Mouse (Mus musculus): Measurements from ENCODE around the gene Gga1. TPM values are rescaled to one million over a fixed set of nuclear protein-coding genes. Genes with fewer than 3 reads are reported as not detected.

Gene Gga1
- polyA plus RNA-seq, 1 experiment from 2014 or later = 51.0 TPM

DNA sequence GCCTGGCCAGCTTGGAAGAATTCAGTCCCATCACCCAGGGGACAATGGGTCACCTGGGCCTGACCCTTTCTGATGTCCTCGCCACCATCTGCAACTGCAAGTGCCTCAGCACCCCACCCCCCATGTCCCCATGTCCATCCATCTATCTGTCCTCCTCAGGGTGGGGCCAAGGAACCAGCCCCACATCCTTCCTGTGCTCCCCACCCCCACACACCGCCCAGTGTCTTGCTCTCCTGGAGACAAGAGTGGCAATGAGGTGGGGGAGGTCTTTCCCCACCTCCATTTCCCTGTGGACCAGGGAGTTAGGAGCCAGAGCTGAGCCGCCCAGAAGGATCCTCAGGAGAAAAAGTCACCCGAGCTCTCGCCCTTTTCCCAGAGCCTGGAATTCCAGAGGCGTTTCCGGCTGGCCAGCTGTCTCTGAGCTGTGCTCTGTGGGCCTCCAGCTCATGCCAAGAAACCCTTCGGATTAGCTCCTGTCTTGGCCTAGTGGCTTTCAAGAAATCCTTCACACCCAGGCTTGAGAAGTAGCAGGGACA lies 40.8 kb upstream of the Gga1 start:
- H3K4me2 ChIP-seq = no peak overlapping the region
- 31% methylated on average over 8 of the region's 8 CpGs for WGBS
- H3K9me3 ChIP-seq = no peaks in the 10 kb centered on the region
- H3K4me1 ChIP-seq (replicated peaks) = peaks cover 74% of the 10 kb centered on the region
- no peak overlapping the region for H3K4me3 ChIP-seq
- H3K9ac ChIP-seq = no peak overlapping the region
- H3K36me3 ChIP-seq = no peaks in the 10 kb centered on the region
- H3K27ac ChIP-seq (replicated peaks) = peak overlapping the region; percentile 74
- no peak for ATAC-seq (ENCODE audit: low read depth)
- peaks cover 3% of the 10 kb centered on the region for H3K27me3 ChIP-seq

DNA sequence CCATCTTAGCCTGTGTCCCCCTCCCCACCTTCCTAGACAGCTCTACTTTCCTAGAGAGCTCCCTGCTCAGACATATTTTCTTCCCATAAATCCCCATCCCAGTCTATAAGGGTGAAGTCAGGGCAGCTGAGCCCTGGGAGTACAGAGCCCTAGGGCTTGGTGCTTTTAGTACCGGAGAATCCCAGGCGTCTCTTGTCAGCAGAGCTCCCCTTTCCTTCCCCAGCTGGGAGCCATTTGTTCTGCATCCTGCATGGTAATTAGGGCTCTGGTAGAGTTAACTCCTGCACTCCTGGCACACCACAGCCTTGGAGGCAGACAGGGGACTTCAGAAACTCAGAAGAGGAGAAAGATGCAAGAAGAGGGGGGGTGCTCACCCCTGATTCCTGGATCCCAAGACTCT lies 37.2 kb upstream of the Gga1 start:
- 0% methylated on average over 2 of the region's 2 CpGs for WGBS
- Histone ChIP-seq H3K9ac (peak overlapping the region; percentile 46; the same call in 1 of the 2 replicates), H3K9me3 (no peaks in the 10 kb centered on the region), H3K27me3 (peaks cover 39% of the 10 kb centered on the region), H3K4me3 (no peak overlapping the region), H3K4me1 (replicated peaks) (peaks cover 80% of the 10 kb centered on the region), H3K4me2 (peak overlapping the region; percentile 4; the same call in 1 of the 2 replicates), H3K36me3 (no peaks in the 10 kb centered on the region), H3K27ac (replicated peaks) (peak overlapping the region; percentile 84)
- ATAC-seq (ENCODE audit: low read depth) = peak; percentile 64

DNA sequence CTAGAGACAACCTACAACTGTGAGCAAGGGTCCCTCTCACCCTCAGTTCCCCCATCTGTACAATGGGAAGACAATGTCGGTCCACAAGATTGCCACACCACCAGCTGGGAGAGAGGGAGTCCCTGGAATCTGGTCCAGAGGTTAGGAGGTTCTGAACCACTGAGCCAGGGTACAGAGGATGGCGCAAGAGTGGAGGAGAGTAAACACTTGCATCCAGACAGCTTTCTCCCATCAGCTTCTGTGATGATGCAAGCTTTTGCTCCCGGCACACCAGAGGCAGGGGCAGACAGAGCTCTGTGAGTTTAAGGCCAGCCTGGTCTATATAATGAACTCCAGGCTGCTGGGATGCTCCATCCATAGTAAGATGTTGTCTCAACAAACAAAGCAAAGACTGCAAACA lies 36.7 kb upstream of the Gga1 start:
- 60% methylated on average over 3 of the region's 3 CpGs for WGBS
- Histone ChIP-seq H3K27ac (replicated peaks) (peak overlapping the region; percentile 84), H3K4me2 (no peak overlapping the region), H3K9me3 (no peaks in the 10 kb centered on the region), H3K4me1 (replicated peaks) (peaks cover 80% of the 10 kb centered on the region), H3K36me3 (no peaks in the 10 kb centered on the region), H3K4me3 (no peak overlapping the region), H3K27me3 (peaks cover 39% of the 10 kb centered on the region), H3K9ac (peak overlapping the region; percentile 26; the same call in 1 of the 2 replicates)
- ATAC-seq (ENCODE audit: low read depth) = no peak; the same call in 1 of the 2 replicates

DNA sequence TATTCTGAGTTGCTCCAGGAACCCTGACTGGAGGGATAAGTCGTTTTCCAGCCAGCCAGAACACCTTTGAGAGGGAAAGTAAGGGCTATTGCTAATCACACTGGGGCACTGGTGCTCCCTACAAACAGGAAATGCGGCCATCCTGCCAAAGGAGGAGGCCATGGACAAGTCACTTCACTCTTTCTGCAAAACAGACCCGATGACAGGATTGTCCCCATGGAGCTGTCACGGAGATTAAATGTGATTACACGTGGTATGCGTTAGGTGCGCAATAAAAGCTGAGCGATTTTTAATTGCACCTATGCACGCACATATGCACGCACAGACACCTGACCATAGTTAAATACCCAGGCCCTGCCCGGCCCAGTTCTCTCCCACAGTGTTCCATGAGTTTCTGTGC lies 36.2 kb upstream of the Gga1 start:
- H3K27ac ChIP-seq (replicated peaks) = peak overlapping the region; percentile 84
- peaks cover 80% of the 10 kb centered on the region for H3K4me1 ChIP-seq (replicated peaks)
- WGBS = 31% methylated on average over 11 of the region's 11 CpGs
- no peaks in the 10 kb centered on the region for H3K9me3 ChIP-seq
- H3K4me2 ChIP-seq = no peak overlapping the region
- peaks cover 39% of the 10 kb centered on the region for H3K27me3 ChIP-seq
- H3K36me3 ChIP-seq = no peaks in the 10 kb centered on the region
- no peak overlapping the region for H3K4me3 ChIP-seq
- H3K9ac ChIP-seq = peak overlapping the region; percentile 26; the same call in 1 of the 2 replicates
- no peak for ATAC-seq (ENCODE audit: low read depth)

DNA sequence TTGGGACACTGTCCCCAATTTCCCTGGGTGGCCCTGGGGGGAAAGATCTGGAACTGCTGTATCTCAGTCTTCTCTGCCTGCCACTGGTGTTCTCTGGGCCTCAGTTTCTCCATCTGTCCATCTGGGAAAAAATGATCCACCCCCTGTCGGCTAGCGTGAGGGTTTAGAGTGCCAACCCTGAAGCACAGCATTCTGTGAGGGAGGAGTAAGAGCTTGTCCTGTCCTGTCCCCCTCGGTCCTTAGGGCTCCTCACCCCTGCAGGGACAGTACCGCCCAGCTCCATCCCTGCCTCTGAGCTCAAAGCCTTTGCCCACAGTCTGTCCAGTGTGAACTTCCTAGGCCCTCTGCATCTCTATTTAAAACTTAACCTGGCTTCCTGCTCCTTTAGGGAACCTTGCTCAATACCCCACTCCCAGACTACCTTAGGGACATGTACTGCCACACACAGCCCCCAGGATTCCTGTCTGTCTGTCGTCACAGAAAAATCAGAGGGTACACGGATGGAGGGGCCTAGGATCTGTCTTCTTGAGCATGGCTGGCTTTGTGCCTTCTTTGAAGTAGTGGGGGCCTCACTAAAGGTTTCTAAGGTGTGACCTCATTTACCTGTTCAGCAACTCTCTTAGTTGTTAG lies 35.7 kb upstream of the Gga1 start:
- peaks cover 78% of the 10 kb centered on the region for H3K4me1 ChIP-seq (replicated peaks)
- no peaks in the 10 kb centered on the region for H3K9me3 ChIP-seq
- H3K27me3 ChIP-seq = peaks cover 39% of the 10 kb centered on the region
- no peak overlapping the region for H3K4me3 ChIP-seq
- WGBS = 46% methylated on average over 6 of the region's 6 CpGs
- H3K4me2 ChIP-seq = no peak overlapping the region
- peak overlapping the region; percentile 84; the same call in 1 of the 2 replicates for H3K27ac ChIP-seq (replicated peaks)
- 0 out of 2 replicates have a peak overlapping the region, but pooled peaks have one; percentile 26 for H3K9ac ChIP-seq
- no peaks in the 10 kb centered on the region for H3K36me3 ChIP-seq
- ATAC-seq (ENCODE audit: low read depth) = no peak

DNA sequence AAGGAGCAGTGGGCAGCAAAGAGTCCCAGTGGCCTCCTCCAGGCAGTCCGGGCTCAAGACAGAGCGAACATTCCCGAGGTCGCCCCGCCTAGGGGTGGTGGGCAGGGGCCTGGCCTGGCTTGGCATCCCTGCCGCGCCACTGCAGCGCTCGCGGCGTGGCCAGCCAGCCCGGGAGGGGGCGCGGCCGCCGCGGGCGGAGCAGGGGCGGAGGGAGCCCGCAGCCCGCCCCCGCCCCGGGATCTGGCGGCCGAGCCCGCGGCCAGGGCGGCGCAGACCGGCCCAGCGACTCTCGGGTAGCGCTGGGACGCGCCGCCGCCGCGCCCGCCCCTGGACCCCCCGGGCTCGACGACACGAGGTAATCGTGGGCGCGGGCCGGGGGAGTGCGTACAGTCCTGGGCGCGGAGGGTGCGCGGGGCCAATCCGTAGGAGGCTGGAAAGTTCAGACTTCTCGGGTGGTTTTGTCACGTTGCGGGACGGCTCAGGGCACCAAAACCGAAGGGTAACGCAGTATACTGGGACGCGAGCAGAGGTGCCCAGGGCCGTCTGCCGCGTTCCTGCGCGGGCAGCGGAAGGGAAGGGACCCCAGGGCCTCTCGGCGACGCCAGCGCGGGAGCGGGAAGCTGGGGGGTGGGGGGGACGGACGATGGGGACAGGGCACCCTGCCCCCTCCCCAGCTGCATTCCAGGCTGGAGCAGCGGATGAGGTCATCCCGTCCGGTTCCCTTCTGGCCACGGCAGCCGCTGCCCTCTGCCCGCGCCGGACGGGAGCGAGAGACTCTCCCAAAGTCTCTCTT lies 34.4 kb upstream of the Gga1 start, which contains the start of gene Cdc42ep1:
Cdc42ep1 (plus strand) TSS at position 254 of the 793 bp plus-strand sequence.
- ATAC-seq (ENCODE audit: low read depth) = peak; percentile 16; the same call in 1 of the 2 replicates

DNA sequence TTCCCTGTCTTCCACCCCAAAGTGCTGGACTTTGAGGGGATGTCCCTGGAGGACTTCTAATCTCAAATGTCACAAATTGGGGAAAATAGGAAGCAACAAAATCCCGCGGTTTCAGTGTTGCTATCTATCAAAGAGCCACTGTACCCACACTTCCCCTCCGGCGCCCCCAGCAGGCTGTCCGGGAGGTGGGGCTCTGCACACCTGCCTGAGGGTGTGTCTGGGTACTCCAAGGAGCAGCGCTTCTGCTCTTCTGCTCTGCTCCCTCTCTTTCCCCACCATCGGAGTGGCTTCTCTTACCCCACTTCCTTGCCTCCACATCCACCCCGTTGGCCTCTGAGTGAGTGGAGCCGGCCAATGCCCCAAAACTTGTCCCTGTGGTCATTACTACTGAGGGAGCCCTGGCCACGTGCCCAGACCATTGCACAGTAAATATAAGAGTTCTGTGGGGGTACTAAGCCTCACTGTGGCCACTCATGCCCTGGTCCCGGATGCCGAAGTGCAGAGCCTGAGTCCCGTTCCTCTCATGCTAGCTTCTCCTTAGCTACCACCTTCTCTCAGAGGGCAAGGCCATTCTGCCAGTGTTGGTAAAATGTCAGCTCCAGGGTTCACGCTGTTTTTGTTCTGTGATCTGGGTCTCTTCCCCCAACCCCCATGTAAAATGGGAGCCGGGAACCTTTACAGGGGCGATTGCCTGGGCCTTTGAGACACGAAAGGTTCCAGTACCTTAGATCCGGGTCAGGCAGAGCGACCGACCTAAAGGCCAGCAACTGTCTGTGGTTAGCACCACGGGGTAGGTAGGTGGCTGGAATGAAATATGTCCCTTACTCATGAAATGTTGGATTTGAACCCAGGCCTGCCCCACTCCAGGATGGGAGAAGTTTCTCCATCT lies 33.2 kb upstream of the Gga1 start:
- 40% methylated on average over 21 of the region's 21 CpGs for WGBS
- no peaks in the 10 kb centered on the region for H3K9me3 ChIP-seq
- H3K4me3 ChIP-seq = peak overlapping the region; percentile 46
- no peaks in the 10 kb centered on the region for H3K36me3 ChIP-seq
- H3K27ac ChIP-seq (replicated peaks) = no peak overlapping the region
- peak overlapping the region; percentile 70 for H3K4me2 ChIP-seq
- peaks cover 73% of the 10 kb centered on the region for H3K4me1 ChIP-seq (replicated peaks)
- H3K27me3 ChIP-seq = peaks cover 39% of the 10 kb centered on the region
- peak overlapping the region; percentile 74 for H3K9ac ChIP-seq
- ATAC-seq (ENCODE audit: low read depth) = no peak

More for the DNA sequence above, 34.4 kb upstream of the Gga1 start, which contains the start of gene Cdc42ep1:
- WGBS = 1% methylated on average over 83 of the region's 86 CpGs
- Histone ChIP-seq H3K9ac (peak within 1 kb of the TSS; percentile 74), H3K4me3 (peak within 1 kb of the TSS; percentile 46), H3K27me3 (peaks cover 39% of the 10 kb centered on the region), H3K4me1 (replicated peaks) (peaks cover 75% of the 10 kb centered on the region), H3K4me2 (peak within 1 kb of the TSS; percentile 70), H3K27ac (replicated peaks) (peak within 1 kb of the TSS; percentile 62; the same call in 1 of the 2 replicates), H3K9me3 (no peaks in the 10 kb centered on the region), H3K36me3 (no peaks in the 10 kb centered on the region)

DNA sequence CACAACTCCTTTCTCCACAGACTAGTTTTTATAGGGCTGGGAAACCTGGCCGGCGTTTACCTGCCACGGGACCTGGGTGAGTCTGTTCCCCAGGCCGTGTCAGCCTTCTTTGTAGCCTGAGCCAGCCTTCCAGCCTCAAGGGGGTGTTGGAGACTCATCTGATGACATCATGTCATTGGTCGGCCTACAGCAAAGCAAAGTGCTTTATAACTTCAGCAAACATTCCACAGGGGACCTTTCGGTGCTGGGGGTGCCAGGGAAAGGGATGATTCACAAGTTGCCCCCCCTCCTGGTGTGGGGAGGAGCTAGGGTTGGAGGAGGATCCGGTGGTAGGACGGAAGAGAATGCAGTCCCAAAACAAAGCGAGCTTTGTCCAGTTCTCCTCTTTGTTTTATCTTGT lies 32.2 kb upstream of the Gga1 start:
- Histone ChIP-seq H3K9ac (no peak overlapping the region), H3K4me1 (replicated peaks) (peaks cover 63% of the 10 kb centered on the region), H3K36me3 (no peaks in the 10 kb centered on the region), H3K9me3 (no peaks in the 10 kb centered on the region), H3K4me2 (peak overlapping the region; percentile 70), H3K27me3 (peaks cover 39% of the 10 kb centered on the region), H3K27ac (replicated peaks) (no peak overlapping the region), H3K4me3 (0 out of 2 replicates have a peak overlapping the region, but pooled peaks have one; percentile 46)
- WGBS = 22% methylated on average over 9 of the region's 9 CpGs
- no peak for ATAC-seq (ENCODE audit: low read depth)

DNA sequence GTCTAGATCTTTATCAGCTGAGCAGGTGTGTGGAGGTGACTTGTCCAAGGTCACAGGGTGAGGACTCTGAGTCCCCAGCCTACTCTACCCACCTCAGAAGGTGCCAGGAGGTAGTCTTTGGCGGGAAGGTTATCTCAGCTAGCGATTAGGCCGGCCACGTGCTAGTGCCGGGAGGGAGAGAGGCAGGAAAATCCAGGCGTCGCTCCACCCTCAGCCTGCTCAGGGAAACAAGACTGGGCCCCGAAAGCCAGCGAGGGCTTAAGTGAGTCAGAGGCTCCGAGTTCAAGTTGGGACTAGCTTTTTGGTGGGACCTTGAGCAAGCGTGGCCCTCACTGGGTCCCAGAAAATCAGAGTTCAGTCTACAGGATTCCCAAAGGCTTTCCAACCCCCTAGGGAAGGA lies 31.7 kb upstream of the Gga1 start:
- WGBS = 70% methylated on average over 11 of the region's 11 CpGs
- Histone ChIP-seq H3K4me3 (no peak overlapping the region), H3K27ac (replicated peaks) (no peak overlapping the region), H3K36me3 (no peaks in the 10 kb centered on the region), H3K9ac (0 out of 2 replicates have a peak overlapping the region, but pooled peaks have one; percentile 22), H3K27me3 (peaks cover 39% of the 10 kb centered on the region), H3K9me3 (no peaks in the 10 kb centered on the region), H3K4me1 (replicated peaks) (peaks cover 58% of the 10 kb centered on the region), H3K4me2 (peak overlapping the region; percentile 70; the same call in 1 of the 2 replicates)
- ATAC-seq (ENCODE audit: low read depth) = no peak

DNA sequence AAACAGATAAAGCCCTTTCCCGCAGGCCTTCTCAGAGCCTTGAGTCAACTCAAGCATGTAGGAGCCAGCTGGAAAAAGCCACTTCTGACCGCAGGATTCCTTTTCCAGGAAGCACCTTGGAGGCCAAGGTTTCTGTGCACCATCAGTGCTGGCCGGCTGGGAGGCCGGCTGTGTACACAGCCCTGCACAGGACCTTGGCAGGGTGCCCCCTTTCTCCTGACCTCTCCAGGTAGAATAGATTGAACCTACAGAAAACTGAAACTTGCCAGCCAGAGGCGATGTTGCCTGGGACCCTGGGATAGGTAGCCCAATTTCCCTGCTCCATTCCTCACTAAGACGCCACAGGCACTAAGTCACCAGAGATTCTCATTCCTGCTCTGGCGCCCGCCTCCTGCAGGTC lies 31.1 kb upstream of the Gga1 start:
- no peak for ATAC-seq (ENCODE audit: low read depth)
- Histone ChIP-seq H3K27me3 (peaks cover 39% of the 10 kb centered on the region), H3K4me2 (no peak overlapping the region)

DNA sequence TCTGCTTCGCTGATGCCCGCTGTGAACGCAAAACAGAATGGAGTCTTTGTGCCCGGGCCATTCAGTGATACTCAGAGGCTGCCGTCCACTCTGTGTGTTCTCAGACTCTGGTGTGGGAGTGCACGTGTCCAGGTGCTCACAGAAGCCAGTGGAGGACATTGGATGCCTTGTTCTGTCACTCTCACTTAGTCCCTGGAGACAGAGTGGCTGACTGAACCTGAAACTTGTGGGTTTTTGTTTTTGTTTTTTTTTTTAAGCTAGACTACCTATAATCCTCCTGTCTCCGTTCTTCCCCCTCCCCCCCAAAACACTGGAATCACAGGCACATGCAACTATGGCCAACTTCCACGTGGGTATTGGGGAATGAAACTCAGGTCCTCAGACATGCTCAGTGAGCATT lies 30.6 kb upstream of the Gga1 start:
- H3K9ac ChIP-seq = no peak overlapping the region
- no peaks in the 10 kb centered on the region for H3K36me3 ChIP-seq
- H3K4me2 ChIP-seq = no peak overlapping the region
- peaks cover 48% of the 10 kb centered on the region for H3K4me1 ChIP-seq (replicated peaks)
- H3K27me3 ChIP-seq = peaks cover 34% of the 10 kb centered on the region
- H3K27ac ChIP-seq (replicated peaks) = no peak overlapping the region
- 74% methylated on average over 8 of the region's 8 CpGs for WGBS
- H3K4me3 ChIP-seq = no peak overlapping the region
- ATAC-seq (ENCODE audit: low read depth) = no peak
- H3K9me3 ChIP-seq = no peaks in the 10 kb centered on the region

More for the DNA sequence above, 31.1 kb upstream of the Gga1 start:
- Histone ChIP-seq H3K36me3 (no peaks in the 10 kb centered on the region), H3K4me3 (no peak overlapping the region), H3K9ac (no peak overlapping the region; the same call in 1 of the 2 replicates), H3K4me1 (replicated peaks) (peaks cover 52% of the 10 kb centered on the region), H3K27ac (replicated peaks) (no peak overlapping the region), H3K9me3 (no peaks in the 10 kb centered on the region)
- WGBS = 82% methylated on average over 8 of the region's 8 CpGs

Data from neural tube, embryonic 13.5 days (tissue).